ENCODE assay signal across 8 mouse cellular contexts in genomic region chr11:77461856-77462255, GRCm38 (mm10). TPM values are rescaled to one million over a fixed set of nuclear protein-coding genes. Genes with fewer than 3 reads are reported as not detected.
DNase-seq lines count a peak whose midpoint lies in the region; ATAC-seq and TF ChIP-seq lines count a peak whose summit lies in the region.

No protein-coding gene starts in this region.

- WGBS in heart, embryonic 10.5 days: 6% methylated on average over 6 of the region's 6 CpGs
- 1% methylated on average over 6 of the region's 6 CpGs for WGBS in forebrain, embryonic 16.5 days
- under 1% methylated on average over 6 of the region's 6 CpGs for WGBS in liver, embryonic 16.5 days (ENCODE audit: insufficient replicate concordance)

- H3K4me2 ChIP-seq in forebrain, embryonic 16.5 days (ENCODE audit: low read length): peak overlapping the region; percentile 98
- peak overlapping the region; percentile 82 for H3K4me2 ChIP-seq in liver, embryonic 16.5 days (ENCODE audit: low read depth, low read length)

- no peaks in the 10 kb centered on the region for H3K9me3 ChIP-seq in heart, embryonic 10.5 days
- no peaks in the 10 kb centered on the region for H3K9me3 ChIP-seq in forebrain, embryonic 16.5 days (ENCODE audit: control insufficient read depth, low read length)
- H3K9me3 ChIP-seq in liver, embryonic 16.5 days (replicated peaks; ENCODE audit: control insufficient read depth, low read length): no peaks in the 10 kb centered on the region

- TF ChIP-seq CTCF in C2C12 (IDR thresholded peaks at IDR 0.05; ENCODE audit: control insufficient read depth, insufficient read depth, insufficient read length): no peak

- no peak for ATAC-seq in forebrain, embryonic 16.5 days
- no peak for ATAC-seq in liver, embryonic 16.5 days (ENCODE audit: low read depth)

- peaks cover 64% of the 10 kb centered on the region for H3K27me3 ChIP-seq in heart, embryonic 10.5 days (ENCODE audit: insufficient read depth, poor library complexity, severe bottlenecking)
- no peaks in the 10 kb centered on the region for H3K27me3 ChIP-seq in C2C12 (ENCODE audit: control insufficient read depth, insufficient read depth, insufficient read length)
- H3K27me3 ChIP-seq in forebrain, embryonic 16.5 days (replicated peaks; ENCODE audit: control insufficient read depth, insufficient read depth, low read length): peaks cover 31% of the 10 kb centered on the region
- H3K27me3 ChIP-seq in liver, embryonic 16.5 days (ENCODE audit: control insufficient read depth, insufficient read depth, low read depth, low read length): peaks cover 52% of the 10 kb centered on the region

- peak overlapping the region; percentile 47 for H3ac ChIP-seq in C2C12 (ENCODE audit: control insufficient read depth, insufficient read length, low read depth)

- peak overlapping the region; percentile 55 for H3K9ac ChIP-seq in forebrain, embryonic 16.5 days (replicated peaks; ENCODE audit: low read depth, low read length)
- H3K9ac ChIP-seq in liver, embryonic 16.5 days (ENCODE audit: low read depth, low read length): no peak overlapping the region

- DNase-seq in heart, embryonic 10.5 days (ENCODE audit: low spot score): no peak
- no peak for DNase-seq in heart, adult 11 months
- DNase-seq in adrenal gland, adult 18-20 months (ENCODE audit: low spot score in 2 of 2): no peak
- no peak for DNase-seq in embryo, embryonic 9.5 days (ENCODE audit: extremely low spot score)
- DNase-seq in thymus, postnatal 0 days (ENCODE audit: low spot score): no peak

- H3K79me2 ChIP-seq in C2C12 (ENCODE audit: control insufficient read depth, insufficient read depth): peaks cover 8% of the 10 kb centered on the region

- H3K4me3 ChIP-seq in heart, embryonic 10.5 days: peak overlapping the region; percentile 77
- peak overlapping the region; percentile 47 for H3K4me3 ChIP-seq in C2C12 (ENCODE audit: insufficient read depth, poor library complexity, severe bottlenecking)
- peak overlapping the region; percentile 50 for H3K4me3 ChIP-seq in forebrain, embryonic 16.5 days (replicated peaks; ENCODE audit: low read length)
- H3K4me3 ChIP-seq in liver, embryonic 16.5 days (ENCODE audit: low read depth, low read length): peak overlapping the region; percentile 56

- peaks cover 16% of the 10 kb centered on the region; the same call in 1 of the 2 replicates for H3K36me3 ChIP-seq in heart, embryonic 10.5 days
- H3K36me3 ChIP-seq in C2C12 (ENCODE audit: control insufficient read depth, insufficient read depth): no peaks in the 10 kb centered on the region
- no peaks in the 10 kb centered on the region for H3K36me3 ChIP-seq in forebrain, embryonic 16.5 days (ENCODE audit: control insufficient read depth, insufficient read depth)
- H3K36me3 ChIP-seq in liver, embryonic 16.5 days (ENCODE audit: control insufficient read depth, insufficient read depth): no peaks in the 10 kb centered on the region

- peaks cover 45% of the 10 kb centered on the region for H3K4me1 ChIP-seq in heart, embryonic 10.5 days
- H3K4me1 ChIP-seq in forebrain, embryonic 16.5 days (replicated peaks; ENCODE audit: control insufficient read depth, insufficient read depth, low read length): peaks cover 13% of the 10 kb centered on the region
- peaks cover 7% of the 10 kb centered on the region for H3K4me1 ChIP-seq in liver, embryonic 16.5 days (ENCODE audit: control insufficient read depth, low read depth, low read length)

- H3K79me3 ChIP-seq in C2C12 (ENCODE audit: low read depth): peaks cover 4% of the 10 kb centered on the region

- H3K27ac ChIP-seq in heart, embryonic 10.5 days: peak overlapping the region; percentile 91
- H3K27ac ChIP-seq in forebrain, embryonic 16.5 days (ENCODE audit: low read length): no peak overlapping the region
- no peak overlapping the region for H3K27ac ChIP-seq in liver, embryonic 16.5 days (ENCODE audit: low read length)

TF ChIP-seq in C2C12, 6 proteins besides CTCF, POLR2A, EP300 and RAD21:
- TF ChIP-seq MAX (IDR thresholded peaks at IDR 0.05) (no peak), CEBPB (IDR thresholded peaks at IDR 0.05; ENCODE audit: low read depth) (no peak), USF1 (IDR thresholded peaks at IDR 0.05; ENCODE audit: low read depth) (no peak), FOSL1 (IDR thresholded peaks at IDR 0.05; ENCODE audit: insufficient read depth, low read length, poor library complexity, severe bottlenecking) (no peak), MYOG (IDR thresholded peaks at IDR 0.05; ENCODE audit: control insufficient read depth, extremely low read depth, insufficient read length) (no peak), MYOD1 (IDR thresholded peaks at IDR 0.05; ENCODE audit: control insufficient read depth, insufficient read length, low read depth) (no peak)

RNA-seq across cellular contexts. Expression of gene Coro6, which starts 0.4 kb away (rescaled TPM):
- 15.9 and 24.4 TPM in 2 replicates for polyA plus RNA-seq in heart, embryonic 10.5 days (2016; fragmentation: Nextera tagmentation; extraction: Ambion mirVana)
- 12.8 TPM for polyA plus RNA-seq in C2C12 (2012; fragmentation: generic; extraction: Trizol)
- polyA plus RNA-seq in forebrain, embryonic 16.5 days (2015; fragmentation: Nextera tagmentation; extraction: Ambion mirVana): 0.11 TPM in 1 of 2 replicates, not detected in the other
- 0.16 and 0.45 TPM in 2 replicates for polyA plus RNA-seq in liver, embryonic 16.5 days (2015; fragmentation: Nextera tagmentation; extraction: Ambion mirVana)
- total RNA-seq in adrenal gland, adult 18-20 months (2021): 1 to 10 TPM; 2.0 to 2.9 TPM
- polyA plus RNA-seq in thymus, postnatal 0 days (2015; fragmentation: Nextera tagmentation; extraction: Ambion mirVana): not detected in 2 replicates

RNA-seq across cellular contexts. Expression of gene Ankrd13b, which starts 27.6 kb away (rescaled TPM):
- 2.5 and 3.5 TPM in 2 replicates for polyA plus RNA-seq in heart, embryonic 10.5 days (2016; fragmentation: Nextera tagmentation; extraction: Ambion mirVana)
- 64.3 TPM for polyA plus RNA-seq in C2C12 (2012; fragmentation: generic; extraction: Trizol)
- polyA plus RNA-seq in forebrain, embryonic 16.5 days (2015; fragmentation: Nextera tagmentation; extraction: Ambion mirVana): 33.1 and 38.4 TPM in 2 replicates
- polyA plus RNA-seq in liver, embryonic 16.5 days (2015; fragmentation: Nextera tagmentation; extraction: Ambion mirVana): 0.37 and 0.41 TPM in 2 replicates
- total RNA-seq in adrenal gland, adult 18-20 months (2021): 1 to 10 TPM; 7.9 to 8.3 TPM
- polyA plus RNA-seq in thymus, postnatal 0 days (2015; fragmentation: Nextera tagmentation; extraction: Ambion mirVana): 3.1 TPM in 2 replicates

RNA-seq across cellular contexts. Expression of gene Git1, which starts 31.5 kb away (rescaled TPM):
- polyA plus RNA-seq in heart, embryonic 10.5 days (2016; fragmentation: Nextera tagmentation; extraction: Ambion mirVana): 9.0 and 11.9 TPM in 2 replicates
- polyA plus RNA-seq in C2C12 (2012; fragmentation: generic; extraction: Trizol): 56.7 TPM
- 14.1 and 16.3 TPM in 2 replicates for polyA plus RNA-seq in forebrain, embryonic 16.5 days (2015; fragmentation: Nextera tagmentation; extraction: Ambion mirVana)
- 1.3 and 1.5 TPM in 2 replicates for polyA plus RNA-seq in liver, embryonic 16.5 days (2015; fragmentation: Nextera tagmentation; extraction: Ambion mirVana)
- 10 to 100 TPM; 47.7 to 49.2 TPM for total RNA-seq in adrenal gland, adult 18-20 months (2021)
- polyA plus RNA-seq in thymus, postnatal 0 days (2015; fragmentation: Nextera tagmentation; extraction: Ambion mirVana): 5.8 and 6.7 TPM in 2 replicates

RNA-seq across cellular contexts. Expression of gene Abhd15, which starts 53.1 kb away (rescaled TPM):
- polyA plus RNA-seq in heart, embryonic 10.5 days (2016; fragmentation: Nextera tagmentation; extraction: Ambion mirVana): 1.6 and 1.9 TPM in 2 replicates
- polyA plus RNA-seq in C2C12 (2012; fragmentation: generic; extraction: Trizol): 1.5 TPM
- polyA plus RNA-seq in forebrain, embryonic 16.5 days (2015; fragmentation: Nextera tagmentation; extraction: Ambion mirVana): 1.4 and 1.8 TPM in 2 replicates
- 3.9 and 5.1 TPM in 2 replicates for polyA plus RNA-seq in liver, embryonic 16.5 days (2015; fragmentation: Nextera tagmentation; extraction: Ambion mirVana)
- total RNA-seq in adrenal gland, adult 18-20 months (2021): 10 to 100 TPM; 16.7 to 27.6 TPM
- 16.8 and 22.7 TPM in 2 replicates for polyA plus RNA-seq in thymus, postnatal 0 days (2015; fragmentation: Nextera tagmentation; extraction: Ambion mirVana)

RNA-seq across cellular contexts. Expression of gene Trp53i13, which starts 53.9 kb away (rescaled TPM):
- polyA plus RNA-seq in heart, embryonic 10.5 days (2016; fragmentation: Nextera tagmentation; extraction: Ambion mirVana): 25.2 and 30.2 TPM in 2 replicates
- 18.2 TPM for polyA plus RNA-seq in C2C12 (2012; fragmentation: generic; extraction: Trizol)
- polyA plus RNA-seq in forebrain, embryonic 16.5 days (2015; fragmentation: Nextera tagmentation; extraction: Ambion mirVana): 13.0 and 14.9 TPM in 2 replicates
- polyA plus RNA-seq in liver, embryonic 16.5 days (2015; fragmentation: Nextera tagmentation; extraction: Ambion mirVana): 3.4 and 3.7 TPM in 2 replicates
- 10 to 100 TPM; 11.0 to 12.9 TPM for total RNA-seq in adrenal gland, adult 18-20 months (2021)
- polyA plus RNA-seq in thymus, postnatal 0 days (2015; fragmentation: Nextera tagmentation; extraction: Ambion mirVana): 39.4 and 45.1 TPM in 2 replicates
